Mouse (Mus musculus) ES-Bruce4 (cell line): Measurements from ENCODE around the gene Dock9.

Experiments used
- CTCF ChIP-seq: IDR thresholded peaks from one replicate; pipeline ENCODE4 v1.8.1; 2011; ENCODE audit warnings: low read depth, low read length
- EP300 ChIP-seq: IDR thresholded peaks from 2 replicates; pipeline ENCODE4 v1.6.1; 2011; ENCODE audit warnings: low read depth, low read length; ENCODE audit not compliant: insufficient read depth

- TF ChIP-seq CTCF (no peak), EP300 (no peak)
Observed at GRCm38 (mm10) chr14:121612926-121613325, 184.7 kb downstream of the Dock9 start.
